Mouse (Mus musculus): Measurements from ENCODE around the gene Mttp.

Mttp gene

GRCm38 (mm10) chr3:138056976-138057375 is 87.8 kb downstream of the Mttp start:
- no peak for DNase-seq (ENCODE audit: extremely low read depth, low read depth)

GRCm38 (mm10) chr3:138053969-138054368 is 90.8 kb downstream of the Mttp start:
- no peak for DNase-seq (ENCODE audit: extremely low read depth, low read depth)

GRCm38 (mm10) chr3:138051431-138051830 is 93.3 kb downstream of the Mttp start:
- no peak for DNase-seq (ENCODE audit: extremely low read depth, low read depth)

GRCm38 (mm10) chr3:138050772-138051171 is 94.0 kb downstream of the Mttp start:
- no peak for DNase-seq (ENCODE audit: extremely low read depth, low read depth)

- DNase-seq (ENCODE audit: extremely low read depth, low read depth) = no peak
Measured at GRCm38 (mm10) chr3:138049555-138049954, 95.2 kb downstream of the Mttp start.

GRCm38 (mm10) chr3:138043316-138043715 is 101.5 kb downstream of the Mttp start:
- DNase-seq (ENCODE audit: extremely low read depth, low read depth) = no peak

GRCm38 (mm10) chr3:138041591-138042301 is 103.0 kb downstream of the Mttp start:
- no peak for DNase-seq (ENCODE audit: extremely low read depth, low read depth)

GRCm38 (mm10) chr3:138040938-138041337 is 103.8 kb downstream of the Mttp start:
- no peak for DNase-seq (ENCODE audit: extremely low read depth, low read depth)
